Mouse (Mus musculus): Measurements from ENCODE around the gene Pkn1.

The Pkn1 gene

GRCm38 (mm10) chr8:83698661-83699453, at the start of gene Pkn1:
TSS of gene Pkn1 (minus strand) at chr8:83699179.
- DNase-seq: peak; percentile 66

GRCm38 (mm10) chr8:83748708-83749107, 49.7 kb upstream of the Pkn1 start:
- peak; percentile 83 to 91 for DNase-seq

- DNase-seq: peak; percentile 61 to 71
These were observed 48.8 kb upstream of the Pkn1 start for GRCm38 (mm10) chr8:83747661-83748346.

GRCm38 (mm10) chr8:83744070-83744469, 45.1 kb upstream of the Pkn1 start:
- DNase-seq: no peak

- DNase-seq: no peak
These were observed 44.0 kb upstream of the Pkn1 start for GRCm38 (mm10) chr8:83742968-83743367.

GRCm38 (mm10) chr8:83741849-83742655, 43.1 kb upstream of the Pkn1 start:
- DNase-seq: peak in 1 of 2 experiments; percentile 57

- DNase-seq: peak; percentile 60 to 69
These were observed 42.2 kb upstream of the Pkn1 start, which contains the start of gene Adgre5 for GRCm38 (mm10) chr8:83740976-83741741. TSS of gene Adgre5 (minus strand) at chr8:83741326.

GRCm38 (mm10) chr8:83740586-83740975, 41.6 kb upstream of the Pkn1 start:
- no peak for DNase-seq

- peak; percentile 68 to 78 for DNase-seq
These were observed 40.9 kb upstream of the Pkn1 start for GRCm38 (mm10) chr8:83739711-83740468.

GRCm38 (mm10) chr8:83738949-83739710, 40.2 kb upstream of the Pkn1 start:
- DNase-seq: no peak

- DNase-seq: no peak
These were observed 39.0 kb upstream of the Pkn1 start for GRCm38 (mm10) chr8:83737852-83738562.

GRCm38 (mm10) chr8:83737346-83737745, 38.4 kb upstream of the Pkn1 start:
- DNase-seq: no peak

GRCm38 (mm10) chr8:83736681-83737080, 37.7 kb upstream of the Pkn1 start:
- DNase-seq: peak; percentile 78 to 87

GRCm38 (mm10) chr8:83732919-83733318, 33.9 kb upstream of the Pkn1 start:
- DNase-seq: no peak

- DNase-seq: no peak
These were observed 32.9 kb upstream of the Pkn1 start for GRCm38 (mm10) chr8:83731906-83732305.

- DNase-seq: no peak
These were observed 30.2 kb upstream of the Pkn1 start for GRCm38 (mm10) chr8:83729009-83729807.

- DNase-seq: no peak
These were observed 26.6 kb upstream of the Pkn1 start for GRCm38 (mm10) chr8:83725521-83726102.

GRCm38 (mm10) chr8:83724697-83725482, 25.9 kb upstream of the Pkn1 start:
- peak; percentile 69 to 75 for DNase-seq

All from thymus, adult 18-20 months (tissue).